Mouse (Mus musculus) retina, postnatal 7 days (tissue): ENCODE data around the gene Vps52.
"Not testable (repeated sequence)": the region's sequence is repeated elsewhere in the genome, so short reads cannot be mapped to it uniquely, and the experiment has no call there.

Experiments
- DNase-seq: peaks from one replicate; pipeline ENCODE4 v3.0.0-alpha.2; 2012; ENCODE audit warnings: low read depth, low spot score

Gene Vps52

GRCm38 (mm10) chr17:34000796-34001195, 45.2 kb downstream of the Vps52 start:
- not testable (repeated sequence) for DNase-seq

- DNase-seq = no peak
These were observed 47.8 kb downstream of the Vps52 start for GRCm38 (mm10) chr17:34003426-34003825.

DNA sequence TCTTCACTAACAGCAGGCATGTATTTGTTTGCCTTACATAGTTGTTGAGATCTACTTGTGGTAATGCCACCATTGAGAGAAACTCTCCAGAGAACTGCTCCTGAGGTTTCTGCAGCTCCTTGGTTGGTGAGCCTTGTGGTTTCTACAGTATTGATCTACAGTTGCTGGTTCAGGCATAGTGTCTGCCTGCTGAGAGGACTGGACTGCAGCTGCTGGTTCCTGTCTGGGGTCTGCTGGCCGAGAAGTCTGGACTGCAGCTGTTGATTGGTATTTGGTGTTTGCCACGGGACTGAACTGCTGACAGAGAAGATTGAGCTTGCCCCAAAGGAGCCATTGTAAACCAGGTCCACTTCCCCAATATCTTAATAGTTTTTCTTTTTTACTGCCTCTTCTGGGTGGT, 51.0 kb downstream of the Vps52 start:
- DNase-seq = no peak

GRCm38 (mm10) chr17:34010156-34010555, 54.5 kb downstream of the Vps52 start:
- DNase-seq = no peak

GRCm38 (mm10) chr17:34013436-34013835, 57.8 kb downstream of the Vps52 start:
- DNase-seq = no peak
